Mouse (Mus musculus): ENCODE data around the gene Ttyh2. TPM values are rescaled to one million over a fixed set of nuclear protein-coding genes. Genes with fewer than 3 reads are reported as not detected.

Gene Ttyh2
- polyA plus RNA-seq, 1 experiment from 2014 or later, result 10.0 TPM

DNA sequence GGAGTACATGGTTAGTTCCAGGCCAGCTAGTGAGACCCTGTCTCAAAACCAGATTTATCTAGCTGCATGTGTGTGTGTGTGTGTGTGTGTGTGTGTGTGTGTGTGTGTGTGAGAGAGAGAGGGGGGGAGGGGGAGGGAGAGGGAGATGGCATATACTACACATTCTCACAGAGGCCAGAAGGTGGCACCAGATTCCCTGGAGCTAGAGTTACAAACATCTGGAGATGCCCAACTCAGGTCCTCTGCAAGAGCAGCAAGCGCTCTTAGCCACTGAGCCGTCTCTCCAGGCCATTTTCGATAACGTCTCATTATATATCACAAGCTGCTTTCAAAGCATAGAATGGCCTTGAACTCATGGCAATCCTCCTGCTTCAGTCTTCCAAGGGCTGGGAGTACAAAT, 56.5 kb downstream of the Ttyh2 start:
- Histone ChIP-seq H3K36me3 (no peaks in the 10 kb centered on the region), H3K9ac (replicated peaks) (no peak overlapping the region), H3K4me2 (no peak overlapping the region), H3K4me3 (replicated peaks) (no peak overlapping the region), H3K27ac (no peak overlapping the region), H3K4me1 (replicated peaks) (peaks cover 20% of the 10 kb centered on the region), H3K9me3 (no peaks in the 10 kb centered on the region), H3K27me3 (peaks cover 13% of the 10 kb centered on the region)
- WGBS, result 70% methylated on average over 4 of the region's 4 CpGs
- ATAC-seq (ENCODE audit: insufficient number of reproducible peaks, insufficient read depth, low FRiP score, low TSS enrichment, low read depth), result no peak

DNA sequence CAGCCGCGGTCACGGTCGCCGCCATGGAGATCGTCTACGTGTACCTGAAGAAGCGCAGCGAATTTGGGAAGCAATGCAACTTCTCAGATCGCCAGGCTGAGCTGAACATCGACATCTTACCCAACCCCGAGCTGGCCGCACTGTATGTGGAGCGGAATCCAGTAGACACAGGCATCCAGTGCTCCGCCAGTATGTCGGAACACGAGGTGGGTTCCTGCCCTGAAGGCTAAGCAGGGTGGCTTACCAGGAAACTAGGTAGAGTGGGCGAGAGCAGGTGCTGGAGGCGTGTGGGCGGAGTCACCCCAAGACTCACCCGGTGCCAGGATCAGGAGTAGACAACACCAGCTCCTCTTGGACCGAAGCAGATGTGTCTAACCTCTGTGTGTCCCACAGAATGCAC, 57.7 kb downstream of the Ttyh2 start:
- no peaks in the 10 kb centered on the region for H3K36me3 ChIP-seq
- no peak overlapping the region for H3K9ac ChIP-seq (replicated peaks)
- peaks cover 7% of the 10 kb centered on the region for H3K27me3 ChIP-seq
- 70% methylated on average over 22 of the region's 22 CpGs for WGBS
- H3K4me3 ChIP-seq (replicated peaks), result no peak overlapping the region
- H3K27ac ChIP-seq, result no peak overlapping the region
- H3K9me3 ChIP-seq, result no peaks in the 10 kb centered on the region
- peaks cover 9% of the 10 kb centered on the region for H3K4me1 ChIP-seq (replicated peaks)
- no peak for ATAC-seq (ENCODE audit: insufficient number of reproducible peaks, insufficient read depth, low FRiP score, low TSS enrichment, low read depth)
- no peak overlapping the region for H3K4me2 ChIP-seq

DNA sequence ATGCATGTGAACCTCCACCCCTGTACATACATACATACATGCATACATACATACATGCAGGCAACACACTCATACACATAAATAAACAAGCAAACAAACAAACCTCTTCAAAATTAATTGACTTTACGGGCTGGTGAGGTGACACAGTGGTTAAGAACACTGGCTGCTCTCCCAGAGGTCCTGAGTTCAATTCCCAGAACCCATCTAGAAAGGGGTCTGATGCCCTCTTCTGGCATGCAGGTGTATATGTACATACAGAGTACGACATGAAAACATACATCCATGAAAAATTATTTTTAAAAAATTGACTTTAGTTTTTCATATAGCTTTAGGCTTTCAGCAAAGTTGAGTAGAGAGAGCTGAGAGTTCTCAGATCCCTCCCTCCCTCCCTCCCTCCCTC, 60.9 kb downstream of the Ttyh2 start:
- H3K27ac ChIP-seq, result no peak overlapping the region
- H3K4me1 ChIP-seq (replicated peaks), result peaks cover 4% of the 10 kb centered on the region; the same call in 1 of the 2 replicates
- no peak overlapping the region for H3K4me3 ChIP-seq (replicated peaks)
- ATAC-seq (ENCODE audit: insufficient number of reproducible peaks, insufficient read depth, low FRiP score, low TSS enrichment, low read depth), result no peak
- WGBS, result 86% methylated on average over 2 of the region's 2 CpGs
- no peaks in the 10 kb centered on the region for H3K27me3 ChIP-seq
- no peaks in the 10 kb centered on the region for H3K9me3 ChIP-seq
- no peak overlapping the region for H3K4me2 ChIP-seq
- no peaks in the 10 kb centered on the region for H3K36me3 ChIP-seq
- H3K9ac ChIP-seq (replicated peaks), result no peak overlapping the region

DNA sequence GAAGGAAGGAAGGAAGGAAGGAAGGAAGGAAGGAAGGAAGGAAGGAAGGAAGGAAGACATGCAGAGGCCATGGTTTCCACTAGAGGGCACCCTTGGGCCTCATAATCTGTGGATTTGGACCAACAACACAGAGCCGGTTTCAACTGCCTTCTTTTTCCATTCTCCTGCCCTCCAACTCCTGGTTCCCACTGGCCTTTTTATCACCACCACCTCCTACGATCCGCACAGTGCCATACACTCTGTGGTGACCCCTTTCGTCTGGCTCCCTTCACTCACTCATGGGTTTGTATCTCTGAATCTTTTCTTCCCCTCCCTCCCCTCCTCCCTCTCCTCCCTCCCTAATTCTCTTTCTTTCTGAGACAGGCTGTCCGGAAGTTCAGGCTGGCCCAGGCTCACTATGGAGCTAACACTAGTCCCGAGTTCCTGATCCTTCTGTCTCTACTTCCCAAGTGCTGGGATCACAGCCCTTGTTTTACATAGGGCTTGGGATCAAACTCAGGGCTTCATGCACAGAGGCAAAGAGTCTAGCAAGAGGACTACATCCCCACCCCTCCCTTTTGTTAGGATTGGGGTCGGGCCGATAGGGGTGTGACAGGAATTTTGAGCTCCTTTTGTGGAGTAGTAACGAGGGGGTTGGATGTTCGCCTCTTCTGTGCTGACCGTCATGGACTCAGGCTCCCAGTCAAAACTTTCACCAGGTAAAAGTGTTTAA, 61.8 kb downstream of the Ttyh2 start:
- WGBS, result 42% methylated on average over 11 of the region's 11 CpGs
- ATAC-seq (ENCODE audit: insufficient number of reproducible peaks, insufficient read depth, low FRiP score, low TSS enrichment, low read depth), result no peak
- Histone ChIP-seq H3K9me3 (no peaks in the 10 kb centered on the region), H3K4me1 (replicated peaks) (peaks cover 4% of the 10 kb centered on the region; the same call in 1 of the 2 replicates), H3K36me3 (no peaks in the 10 kb centered on the region), H3K4me2 (no peak overlapping the region), H3K27me3 (no peaks in the 10 kb centered on the region), H3K27ac (no peak overlapping the region), H3K9ac (replicated peaks) (no peak overlapping the region), H3K4me3 (replicated peaks) (no peak overlapping the region)

DNA sequence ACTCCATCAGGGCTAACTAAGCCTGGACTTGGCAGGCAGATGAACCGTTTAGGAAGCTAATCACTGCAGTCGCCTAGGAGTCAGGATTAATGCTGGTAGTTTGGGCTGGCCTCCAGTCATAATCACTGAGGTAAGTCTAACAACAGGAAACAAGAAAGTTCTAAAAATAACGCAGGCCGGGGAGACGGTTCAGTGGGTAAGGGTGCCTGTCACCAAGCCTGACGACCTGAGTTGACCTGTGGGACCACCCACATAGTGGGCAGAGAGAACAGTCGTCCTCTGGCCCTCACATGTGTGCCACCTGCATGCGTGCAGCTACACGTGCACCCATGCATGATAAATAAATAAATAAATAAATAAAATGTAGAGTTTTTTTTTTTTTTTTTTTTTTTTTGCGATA, 65.4 kb downstream of the Ttyh2 start:
- Histone ChIP-seq H3K4me1 (replicated peaks) (peaks cover 6% of the 10 kb centered on the region), H3K4me3 (replicated peaks) (no peak overlapping the region), H3K4me2 (no peak overlapping the region), H3K36me3 (no peaks in the 10 kb centered on the region), H3K9ac (replicated peaks) (no peak overlapping the region), H3K27me3 (peaks cover 9% of the 10 kb centered on the region), H3K27ac (no peak overlapping the region), H3K9me3 (no peaks in the 10 kb centered on the region)
- 39% methylated on average over 10 of the region's 10 CpGs for WGBS
- ATAC-seq (ENCODE audit: insufficient number of reproducible peaks, insufficient read depth, low FRiP score, low TSS enrichment, low read depth), result no peak

DNA sequence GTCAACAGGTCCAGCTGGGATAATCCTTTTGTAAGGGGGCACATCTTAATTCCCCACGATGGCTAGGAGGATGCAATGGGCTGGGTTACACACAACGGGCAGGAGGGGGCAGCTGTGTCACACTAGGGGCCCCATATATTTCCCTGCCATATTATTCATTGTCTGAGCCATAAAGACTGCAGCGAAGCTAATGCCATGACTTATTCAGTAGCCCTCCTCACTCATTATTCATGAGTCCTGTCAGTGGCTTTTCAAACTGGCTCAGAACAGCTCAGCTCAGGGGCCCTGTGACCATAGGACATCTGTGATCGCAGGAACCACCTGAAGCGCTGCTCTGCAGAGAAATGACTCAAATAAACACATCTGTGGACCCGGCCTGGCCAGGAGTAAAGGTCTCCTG, 66.2 kb downstream of the Ttyh2 start:
- Histone ChIP-seq H3K9ac (replicated peaks) (no peak overlapping the region), H3K27ac (no peak overlapping the region), H3K27me3 (peaks cover 10% of the 10 kb centered on the region), H3K4me3 (replicated peaks) (no peak overlapping the region), H3K36me3 (no peaks in the 10 kb centered on the region), H3K9me3 (no peaks in the 10 kb centered on the region), H3K4me2 (no peak overlapping the region), H3K4me1 (replicated peaks) (peaks cover 6% of the 10 kb centered on the region)
- ATAC-seq (ENCODE audit: insufficient number of reproducible peaks, insufficient read depth, low FRiP score, low TSS enrichment, low read depth), result no peak
- 49% methylated on average over 6 of the region's 6 CpGs for WGBS

DNA sequence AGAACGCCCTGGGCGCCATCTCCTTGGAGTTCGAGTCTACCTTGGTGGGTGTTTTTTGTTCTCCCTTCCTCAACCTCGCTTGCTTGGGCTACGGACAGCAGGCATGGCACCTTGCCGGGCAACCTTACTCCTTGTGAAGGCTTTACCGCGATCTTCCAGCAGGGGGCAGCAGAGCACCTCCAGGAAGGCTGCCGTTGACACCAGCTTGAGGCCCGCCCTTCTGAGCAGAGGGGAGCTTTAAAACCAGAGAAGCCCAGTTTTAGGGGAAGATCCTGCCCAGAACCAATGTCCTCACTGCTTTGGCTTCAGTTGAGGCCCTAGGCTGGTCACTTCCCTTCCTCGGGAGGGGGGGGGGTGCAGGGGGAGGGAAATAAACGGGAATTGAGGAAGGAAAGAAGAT, 69.9 kb downstream of the Ttyh2 start:
- no peak overlapping the region for H3K9ac ChIP-seq (replicated peaks)
- H3K27ac ChIP-seq, result no peak overlapping the region
- H3K36me3 ChIP-seq, result no peaks in the 10 kb centered on the region
- WGBS, result 2% methylated on average over 12 of the region's 12 CpGs
- peak; percentile 63; the same call in 1 of the 2 replicates for ATAC-seq (ENCODE audit: insufficient number of reproducible peaks, insufficient read depth, low FRiP score, low TSS enrichment, low read depth)
- H3K27me3 ChIP-seq, result peaks cover 14% of the 10 kb centered on the region
- no peaks in the 10 kb centered on the region for H3K9me3 ChIP-seq
- H3K4me1 ChIP-seq (replicated peaks), result peaks cover 6% of the 10 kb centered on the region
- H3K4me3 ChIP-seq (replicated peaks), result no peak overlapping the region
- peak overlapping the region; percentile 29; the same call in 1 of the 2 replicates for H3K4me2 ChIP-seq

DNA sequence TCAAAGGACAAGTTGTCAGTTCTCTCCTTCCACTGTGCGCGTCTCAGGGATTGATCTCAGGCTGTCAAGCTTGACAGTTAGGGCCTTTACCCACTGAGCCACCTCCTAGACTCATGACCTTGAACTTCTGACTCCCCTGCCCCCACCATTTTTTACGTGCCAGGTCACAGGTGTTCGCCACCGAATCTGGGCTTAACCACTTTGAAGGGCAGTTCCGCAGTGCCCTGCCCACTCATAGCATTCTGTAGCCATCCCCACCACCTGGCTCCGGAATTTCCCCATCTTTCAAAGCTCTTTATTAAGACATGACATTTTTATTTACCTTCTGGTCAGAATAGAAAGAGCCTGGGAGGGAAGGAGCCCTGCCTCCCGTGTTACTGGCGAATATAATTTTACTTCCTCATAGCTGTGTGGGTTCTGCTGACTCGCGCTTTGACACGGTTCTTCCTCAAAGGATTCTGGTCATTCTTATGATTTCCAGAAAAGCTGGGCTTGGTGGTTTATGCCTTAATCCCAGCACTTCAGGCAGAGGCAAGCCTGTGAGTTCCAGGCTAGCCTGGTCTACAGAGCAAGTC, 72.4 kb downstream of the Ttyh2 start:
- no peak overlapping the region for H3K27ac ChIP-seq

DNA sequence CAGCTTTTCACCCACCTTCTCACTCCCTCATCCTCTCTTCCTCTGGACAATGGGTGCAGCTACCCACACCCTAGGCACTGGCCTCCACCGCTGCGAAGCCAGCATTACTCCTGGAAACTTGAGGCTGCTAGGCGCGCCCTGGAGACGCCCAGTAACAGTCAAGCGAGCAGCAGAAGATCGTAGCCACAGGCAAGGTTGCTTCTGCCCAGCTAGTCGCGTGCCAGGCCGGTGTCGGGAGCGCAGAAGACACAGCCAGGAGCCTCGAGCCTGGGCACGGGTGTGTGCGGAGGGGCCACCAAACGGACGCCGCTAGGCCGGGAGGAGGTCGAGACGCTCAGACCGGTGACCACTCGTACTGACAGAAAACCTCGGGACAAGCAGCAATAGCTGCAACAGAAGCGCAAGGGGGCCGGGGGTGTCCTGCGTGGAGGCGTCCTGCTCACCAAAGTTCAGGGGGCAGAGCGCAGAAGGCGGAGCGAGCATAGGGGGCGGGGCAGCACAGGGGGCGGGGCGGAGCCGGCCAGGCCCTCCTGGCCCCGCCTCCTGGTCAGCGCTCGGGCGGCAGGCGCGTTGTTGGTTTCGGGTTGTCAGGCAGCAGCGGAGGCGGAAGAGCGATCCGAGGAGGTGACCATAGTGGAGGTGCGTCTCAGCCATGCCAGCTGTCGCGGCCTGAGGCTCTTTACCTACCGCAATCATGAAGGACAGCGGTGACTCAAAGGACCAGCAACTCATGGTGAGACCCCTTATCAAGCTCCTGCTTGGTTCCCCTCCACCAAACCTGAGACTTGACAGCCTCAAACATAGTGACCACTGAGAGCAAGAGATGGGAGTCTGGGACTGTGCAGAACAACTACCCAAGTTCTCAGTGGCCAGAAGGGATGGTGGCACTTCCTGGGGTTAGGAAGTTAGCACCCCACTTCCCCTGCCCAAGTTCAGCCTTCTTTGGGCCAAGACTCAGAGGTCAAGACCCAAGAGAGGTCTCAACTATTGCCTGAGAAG, 89.9 kb downstream of the Ttyh2 start, which contains the start of gene Kif19a:
Kif19a (plus strand) TSS at position 569 of the 999 bp plus-strand sequence.
- H3K27ac ChIP-seq, result no peak within 1 kb of the TSS
- H3K9ac ChIP-seq (replicated peaks), result peak within 1 kb of the TSS; percentile 40; the same call in 1 of the 2 replicates
- H3K27me3 ChIP-seq, result peaks cover 71% of the 10 kb centered on the region

More for the DNA sequence above, 72.4 kb downstream of the Ttyh2 start:
- H3K4me2 ChIP-seq, result no peak overlapping the region
- peaks cover 14% of the 10 kb centered on the region for H3K27me3 ChIP-seq
- H3K36me3 ChIP-seq, result no peaks in the 10 kb centered on the region
- H3K4me3 ChIP-seq (replicated peaks), result no peak overlapping the region
- H3K9ac ChIP-seq (replicated peaks), result no peak overlapping the region
- WGBS, result 63% methylated on average over 12 of the region's 12 CpGs
- peaks cover 2% of the 10 kb centered on the region; the same call in 1 of the 2 replicates for H3K4me1 ChIP-seq (replicated peaks)
- no peaks in the 10 kb centered on the region for H3K9me3 ChIP-seq
- ATAC-seq (ENCODE audit: insufficient number of reproducible peaks, insufficient read depth, low FRiP score, low TSS enrichment, low read depth), result no peak

DNA sequence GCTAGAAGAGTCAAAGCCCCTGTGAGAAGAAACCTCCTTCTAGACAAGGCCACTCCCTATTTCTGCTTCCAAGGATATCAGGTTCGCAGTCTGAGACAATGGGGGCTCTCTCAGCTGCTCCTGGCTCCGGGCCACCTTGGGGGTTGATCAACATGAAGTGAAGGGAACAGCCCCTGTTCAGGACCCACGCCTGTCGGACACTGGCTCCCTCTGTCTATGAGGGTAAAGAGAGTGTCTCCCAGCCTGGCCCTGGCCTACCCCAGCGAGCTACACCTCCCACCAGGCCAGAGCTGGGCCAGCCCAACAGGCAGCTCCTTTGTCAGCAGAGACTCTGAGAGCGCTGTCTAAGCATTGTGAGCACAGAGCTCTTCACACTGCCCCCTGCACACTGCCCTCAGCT, 94.7 kb downstream of the Ttyh2 start:
- Histone ChIP-seq H3K9me3 (no peaks in the 10 kb centered on the region), H3K4me1 (replicated peaks) (peaks cover 3% of the 10 kb centered on the region), H3K36me3 (no peaks in the 10 kb centered on the region), H3K4me3 (replicated peaks) (no peak overlapping the region), H3K4me2 (no peak overlapping the region), H3K9ac (replicated peaks) (no peak overlapping the region), H3K27me3 (peaks cover 36% of the 10 kb centered on the region), H3K27ac (no peak overlapping the region)
- 57% methylated on average over 6 of the region's 6 CpGs for WGBS
- ATAC-seq (ENCODE audit: insufficient number of reproducible peaks, insufficient read depth, low FRiP score, low TSS enrichment, low read depth), result no peak

More for the DNA sequence above, 89.9 kb downstream of the Ttyh2 start, which contains the start of gene Kif19a:
- Histone ChIP-seq H3K4me2 (peak within 1 kb of the TSS; percentile 85), H3K36me3 (no peaks in the 10 kb centered on the region), H3K4me1 (replicated peaks) (peaks cover 5% of the 10 kb centered on the region; the same call in 1 of the 2 replicates), H3K9me3 (no peaks in the 10 kb centered on the region), H3K4me3 (replicated peaks) (peak within 1 kb of the TSS; percentile 52)
- 4% methylated on average over 50 of the region's 51 CpGs for WGBS
- no peak; the same call in 1 of the 2 replicates for ATAC-seq (ENCODE audit: insufficient number of reproducible peaks, insufficient read depth, low FRiP score, low TSS enrichment, low read depth)

Data from limb, embryonic 12.5 days (tissue).